Mouse (Mus musculus) ovary, postnatal 14 days (tissue): ENCODE results near the gene Brix1.

Experiments
- DNase-seq: peaks from one replicate; pipeline ENCODE4 v3.0.0; 2022; ENCODE audit warnings: low spot score

Brix1 gene

GRCm38 (mm10) chr15:10447102-10447501 is 38.6 kb downstream of the Brix1 start:
- DNase-seq, result no peak

- DNase-seq, result no peak
Measured at GRCm38 (mm10) chr15:10442275-10442674, 43.5 kb downstream of the Brix1 start.

- DNase-seq, result no peak
Measured at GRCm38 (mm10) chr15:10441493-10441892, 44.3 kb downstream of the Brix1 start.

- DNase-seq, result peak; percentile 2
Measured at GRCm38 (mm10) chr15:10439963-10440362, 45.8 kb downstream of the Brix1 start.

- no peak for DNase-seq
Measured at GRCm38 (mm10) chr15:10436893-10437292, 48.9 kb downstream of the Brix1 start.

- no peak for DNase-seq
Measured at GRCm38 (mm10) chr15:10426545-10427266, 59.0 kb downstream of the Brix1 start.

- no peak for DNase-seq
Measured at GRCm38 (mm10) chr15:10426124-10426523, 59.6 kb downstream of the Brix1 start.
